Mouse (Mus musculus): ENCODE data around the gene Rell1. TPM values are rescaled to one million over a fixed set of nuclear protein-coding genes. Genes with fewer than 3 reads are reported as not detected.
A peak's percentile ranks its signal among the peaks of the same experiment; 100 is the strongest.

The Rell1 gene
- polyA plus RNA-seq, 1 experiment from 2014 or later, result 14.4 TPM

GRCm38 (mm10) chr5:63967591-63968141 is 1.0 kb downstream of the Rell1 start:
- Histone ChIP-seq H3K4me3 (peak overlapping the region; percentile 74), H3K4me1 (peaks cover 30% of the 10 kb centered on the region), H3K9ac (peak overlapping the region; percentile 82), H3K27ac (no peak overlapping the region), H3K9me3 (replicated peaks) (no peaks in the 10 kb centered on the region), H3K27me3 (no peaks in the 10 kb centered on the region), H3K36me3 (ENCODE audit: poor library complexity, severe bottlenecking) (no peaks in the 10 kb centered on the region), H3K4me2 (peak overlapping the region; percentile 81)
- 1% methylated on average over 12 of the region's 12 CpGs for WGBS
- no peak for ATAC-seq

DNA sequence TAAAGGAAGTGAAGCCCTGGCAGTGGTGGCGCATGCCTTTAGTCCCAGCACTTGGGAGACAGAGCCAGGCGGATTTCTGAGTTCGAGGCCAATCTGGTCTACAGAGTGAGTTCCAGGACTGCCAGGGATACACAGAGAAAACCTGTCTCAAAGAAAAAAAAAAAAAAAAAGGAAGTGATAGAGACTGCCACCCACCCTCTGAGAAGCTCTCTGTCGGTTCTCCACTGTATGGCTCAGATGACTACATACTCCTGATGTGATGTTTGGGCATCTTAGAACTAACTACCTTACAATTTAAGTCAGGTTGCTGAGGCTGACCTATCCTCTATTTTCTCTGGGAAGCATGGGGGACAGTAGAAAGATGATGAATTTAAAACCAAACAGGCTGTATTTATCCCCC is 2.3 kb downstream of the Rell1 start:
- no peak for ATAC-seq
- Histone ChIP-seq H3K4me2 (no peak overlapping the region), H3K27me3 (no peaks in the 10 kb centered on the region), H3K9me3 (replicated peaks) (no peaks in the 10 kb centered on the region), H3K4me3 (no peak overlapping the region), H3K9ac (no peak overlapping the region), H3K36me3 (ENCODE audit: poor library complexity, severe bottlenecking) (no peaks in the 10 kb centered on the region), H3K4me1 (peaks cover 30% of the 10 kb centered on the region), H3K27ac (no peak overlapping the region)
- WGBS, result 96% methylated on average over 4 of the region's 4 CpGs

GRCm38 (mm10) chr5:63965946-63966345 is 2.8 kb downstream of the Rell1 start:
- WGBS, result 89% methylated on average over 1 of the region's 1 CpGs
- Histone ChIP-seq H3K4me1 (peaks cover 30% of the 10 kb centered on the region), H3K27ac (no peak overlapping the region), H3K4me3 (no peak overlapping the region), H3K9me3 (replicated peaks) (no peaks in the 10 kb centered on the region), H3K9ac (no peak overlapping the region), H3K4me2 (no peak overlapping the region), H3K27me3 (no peaks in the 10 kb centered on the region), H3K36me3 (ENCODE audit: poor library complexity, severe bottlenecking) (no peaks in the 10 kb centered on the region)
- no peak for ATAC-seq

GRCm38 (mm10) chr5:63964576-63964975 is 4.1 kb downstream of the Rell1 start:
- no peak overlapping the region for H3K27ac ChIP-seq
- H3K27me3 ChIP-seq, result no peaks in the 10 kb centered on the region
- no peak overlapping the region for H3K9ac ChIP-seq
- 70% methylated on average over 8 of the region's 8 CpGs for WGBS
- no peak for ATAC-seq
- no peak overlapping the region for H3K4me3 ChIP-seq
- 0 out of 2 replicates have a peak, but pooled peaks cover 4% of the 10 kb centered on the region for H3K36me3 ChIP-seq (ENCODE audit: poor library complexity, severe bottlenecking)
- no peaks in the 10 kb centered on the region for H3K9me3 ChIP-seq (replicated peaks)
- peaks cover 21% of the 10 kb centered on the region for H3K4me1 ChIP-seq
- no peak overlapping the region for H3K4me2 ChIP-seq

DNA sequence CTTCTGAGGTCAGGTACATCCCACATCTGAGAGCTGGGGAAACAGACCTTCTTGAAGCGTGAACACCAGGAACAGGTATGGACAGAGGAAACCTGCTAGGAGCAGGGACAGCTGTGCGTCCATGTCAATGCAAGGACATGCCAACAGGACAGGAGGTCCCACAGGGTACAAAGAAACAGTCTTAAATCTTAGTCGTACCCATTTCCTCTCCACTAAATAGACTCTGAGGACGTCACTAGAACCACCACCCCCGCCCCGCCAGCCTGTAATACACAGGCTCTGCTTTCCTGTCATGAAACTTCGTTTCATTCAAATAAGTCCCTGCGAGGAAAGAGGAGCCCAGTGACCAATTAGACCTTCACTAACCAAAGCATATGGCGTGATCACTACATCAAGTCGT is 7.0 kb downstream of the Rell1 start:
- no peak overlapping the region for H3K27ac ChIP-seq
- H3K4me2 ChIP-seq, result no peak overlapping the region
- ATAC-seq, result no peak
- no peaks in the 10 kb centered on the region for H3K27me3 ChIP-seq
- no peaks in the 10 kb centered on the region for H3K9me3 ChIP-seq (replicated peaks)
- H3K4me1 ChIP-seq, result peaks cover 7% of the 10 kb centered on the region; the same call in 1 of the 2 replicates
- 84% methylated on average over 10 of the region's 10 CpGs for WGBS
- H3K4me3 ChIP-seq, result no peak overlapping the region
- no peak overlapping the region for H3K9ac ChIP-seq
- 0 out of 2 replicates have a peak, but pooled peaks cover 4% of the 10 kb centered on the region for H3K36me3 ChIP-seq (ENCODE audit: poor library complexity, severe bottlenecking)

GRCm38 (mm10) chr5:63960565-63960964 is 8.1 kb downstream of the Rell1 start:
- Histone ChIP-seq H3K27ac (no peak overlapping the region), H3K27me3 (no peaks in the 10 kb centered on the region), H3K36me3 (ENCODE audit: poor library complexity, severe bottlenecking) (0 out of 2 replicates have a peak, but pooled peaks cover 4% of the 10 kb centered on the region), H3K9ac (no peak overlapping the region), H3K4me2 (no peak overlapping the region), H3K4me3 (no peak overlapping the region), H3K4me1 (no peaks in the 10 kb centered on the region), H3K9me3 (replicated peaks) (no peaks in the 10 kb centered on the region)
- no peak for ATAC-seq
- 96% methylated on average over 10 of the region's 10 CpGs for WGBS

GRCm38 (mm10) chr5:63958963-63959708 is 9.6 kb downstream of the Rell1 start:
- no peak overlapping the region for H3K4me2 ChIP-seq

GRCm38 (mm10) chr5:63957607-63958006 is 11.1 kb downstream of the Rell1 start:
- H3K9me3 ChIP-seq (replicated peaks), result no peaks in the 10 kb centered on the region
- no peak overlapping the region for H3K4me2 ChIP-seq
- no peaks in the 10 kb centered on the region for H3K4me1 ChIP-seq
- peak; percentile 75; the same call in 1 of the 2 replicates for ATAC-seq
- H3K27ac ChIP-seq, result no peak overlapping the region
- no peak overlapping the region for H3K4me3 ChIP-seq
- no peak overlapping the region for H3K9ac ChIP-seq
- 0 out of 2 replicates have a peak, but pooled peaks cover 4% of the 10 kb centered on the region for H3K36me3 ChIP-seq (ENCODE audit: poor library complexity, severe bottlenecking)
- 83% methylated on average over 8 of the region's 8 CpGs for WGBS
- H3K27me3 ChIP-seq, result no peaks in the 10 kb centered on the region

More at GRCm38 (mm10) chr5:63958963-63959708, 9.6 kb downstream of the Rell1 start:
- H3K4me1 ChIP-seq, result no peaks in the 10 kb centered on the region
- H3K4me3 ChIP-seq, result no peak overlapping the region
- 81% methylated on average over 18 of the region's 18 CpGs for WGBS
- H3K27me3 ChIP-seq, result no peaks in the 10 kb centered on the region
- 0 out of 2 replicates have a peak, but pooled peaks cover 4% of the 10 kb centered on the region for H3K36me3 ChIP-seq (ENCODE audit: poor library complexity, severe bottlenecking)
- no peak overlapping the region for H3K27ac ChIP-seq
- no peak overlapping the region for H3K9ac ChIP-seq
- H3K9me3 ChIP-seq (replicated peaks), result no peaks in the 10 kb centered on the region
- no peak for ATAC-seq

- no peak overlapping the region for H3K9ac ChIP-seq
- H3K36me3 ChIP-seq (ENCODE audit: poor library complexity, severe bottlenecking), result 0 out of 2 replicates have a peak, but pooled peaks cover 4% of the 10 kb centered on the region
- peaks cover 4% of the 10 kb centered on the region; the same call in 1 of the 2 replicates for H3K4me1 ChIP-seq
- ATAC-seq, result no peak
- no peak overlapping the region for H3K4me3 ChIP-seq
- WGBS, result 95% methylated on average over 11 of the region's 11 CpGs
- H3K27ac ChIP-seq, result no peak overlapping the region
- H3K27me3 ChIP-seq, result no peaks in the 10 kb centered on the region
- H3K9me3 ChIP-seq (replicated peaks), result no peaks in the 10 kb centered on the region
- no peak overlapping the region for H3K4me2 ChIP-seq
Measured at GRCm38 (mm10) chr5:63956411-63956810, 12.3 kb downstream of the Rell1 start.

- H3K36me3 ChIP-seq (ENCODE audit: poor library complexity, severe bottlenecking), result no peaks in the 10 kb centered on the region
- H3K4me1 ChIP-seq, result peaks cover 6% of the 10 kb centered on the region; the same call in 1 of the 2 replicates
- no peak overlapping the region for H3K4me3 ChIP-seq
- ATAC-seq, result no peak
- H3K9ac ChIP-seq, result no peak overlapping the region
- H3K27me3 ChIP-seq, result no peaks in the 10 kb centered on the region
- WGBS, result 90% methylated on average over 15 of the region's 15 CpGs
- H3K4me2 ChIP-seq, result no peak overlapping the region
- no peak overlapping the region for H3K27ac ChIP-seq
- H3K9me3 ChIP-seq (replicated peaks), result no peaks in the 10 kb centered on the region
Measured at GRCm38 (mm10) chr5:63953401-63954032, 15.2 kb downstream of the Rell1 start.

DNA sequence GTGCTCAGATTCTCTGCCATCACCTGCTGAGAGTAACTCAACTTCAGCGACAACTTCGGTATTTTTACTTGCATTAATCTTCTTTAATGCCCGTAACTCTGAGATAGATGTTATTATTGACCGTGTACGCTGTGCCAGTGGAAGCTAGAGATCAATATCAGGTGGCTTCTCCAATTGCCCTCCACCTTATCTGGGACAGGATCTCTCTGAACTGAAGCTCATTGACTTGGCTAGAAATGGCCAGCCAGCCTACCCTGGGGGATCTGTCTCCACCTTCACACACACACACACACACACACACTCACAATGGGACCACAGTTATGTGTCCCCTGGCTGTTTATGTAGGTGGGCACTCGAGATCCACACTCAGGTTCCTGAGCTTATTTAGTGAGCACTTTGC is 16.7 kb downstream of the Rell1 start:
- H3K27ac ChIP-seq, result no peak overlapping the region
- no peak overlapping the region for H3K4me2 ChIP-seq
- no peak overlapping the region for H3K4me3 ChIP-seq
- no peak for ATAC-seq
- H3K9ac ChIP-seq, result no peak overlapping the region
- H3K4me1 ChIP-seq, result peaks cover 6% of the 10 kb centered on the region; the same call in 1 of the 2 replicates
- no peaks in the 10 kb centered on the region for H3K27me3 ChIP-seq
- H3K36me3 ChIP-seq (ENCODE audit: poor library complexity, severe bottlenecking), result no peaks in the 10 kb centered on the region
- 89% methylated on average over 6 of the region's 6 CpGs for WGBS
- H3K9me3 ChIP-seq (replicated peaks), result no peaks in the 10 kb centered on the region

GRCm38 (mm10) chr5:63951421-63951911 is 17.2 kb downstream of the Rell1 start:
- H3K27ac ChIP-seq, result no peak overlapping the region
- H3K9ac ChIP-seq, result no peak overlapping the region
- no peak overlapping the region for H3K4me2 ChIP-seq
- H3K4me1 ChIP-seq, result peaks cover 6% of the 10 kb centered on the region; the same call in 1 of the 2 replicates
- no peaks in the 10 kb centered on the region for H3K27me3 ChIP-seq
- no peaks in the 10 kb centered on the region for H3K9me3 ChIP-seq (replicated peaks)
- WGBS, result 89% methylated on average over 11 of the region's 11 CpGs
- ATAC-seq, result peak; percentile 16; the same call in 1 of the 2 replicates
- no peaks in the 10 kb centered on the region for H3K36me3 ChIP-seq (ENCODE audit: poor library complexity, severe bottlenecking)
- no peak overlapping the region for H3K4me3 ChIP-seq

Measured in forebrain, embryonic 13.5 days (tissue).